Comparison of ENCODE assay signal across 10 mouse cellular contexts in genomic region chr7:133059150-133059509, GRCm38 (mm10).
DNase-seq lines count a peak whose midpoint lies in the region; ATAC-seq and TF ChIP-seq lines count a peak whose summit lies in the region.
"Had no signal": no experiment of that assay in that cellular context is flagged by ENCODE, and none has a peak within 500 bp of the region (broad histone marks: within the 10 kb centered on the region; RNA-seq: fewer than 3 reads in every experiment).

No protein-coding gene starts in this region.

- TF ChIP-seq EP300 in heart, adult 2 months (IDR thresholded peaks at IDR 0.05; ENCODE audit: insufficient read depth, low read depth, low read length): no peak
- TF ChIP-seq EP300 in stomach, postnatal 0 days (optimal IDR thresholded peaks at IDR 0.05): no peak

- H3K9ac ChIP-seq in heart, adult 2 months (ENCODE audit: low read depth, low read length): no peak overlapping the region
- no peak overlapping the region for H3K9ac ChIP-seq in midbrain, embryonic 11.5 days (ENCODE audit: low read length)
- H3K9ac ChIP-seq in stomach, postnatal 0 days (ENCODE audit: low read length): no peak overlapping the region
- H3K9ac ChIP-seq: embryonic facial prominence, embryonic 13.5 days; liver, embryonic 13.5 days had no signal

- H3K4me1 ChIP-seq in heart, adult 2 months (ENCODE audit: control insufficient read depth, insufficient read depth, low read length): peaks cover 19% of the 10 kb centered on the region
- peaks cover 36% of the 10 kb centered on the region for H3K4me1 ChIP-seq in midbrain, embryonic 10.5 days
- peaks cover 3% of the 10 kb centered on the region for H3K4me1 ChIP-seq in midbrain, embryonic 11.5 days (ENCODE audit: control insufficient read depth, insufficient read depth, low read length)
- H3K4me1 ChIP-seq in stomach, postnatal 0 days (replicated peaks; ENCODE audit: control insufficient read depth, insufficient read depth): peaks cover 3% of the 10 kb centered on the region; the same call in 1 of the 2 replicates
- H3K4me1 ChIP-seq: liver, embryonic 13.5 days had no signal

- no peak for DNase-seq in heart, adult 2 months
- no peak for DNase-seq in heart, postnatal 10 days
- no peak for DNase-seq in midbrain, embryonic 10.5 days (ENCODE audit: low spot score)
- DNase-seq in midbrain, embryonic 11.5 days (ENCODE audit: low spot score, missing footprints): no peak
- DNase-seq in gastrocnemius, postnatal 25 days: peak; percentile 73
- no peak for DNase-seq in stomach, postnatal 0 days (ENCODE audit: low spot score)
- no peak for DNase-seq in yolk sac, embryonic 10.5 days (ENCODE audit: low spot score)
- DNase-seq: liver, embryonic 13.5 days; right cerebral cortex, postnatal 4 days had no signal

- no peak for ATAC-seq in midbrain, embryonic 11.5 days (ENCODE audit: low FRiP score)
- ATAC-seq in stomach, postnatal 0 days (ENCODE audit: low FRiP score, low TSS enrichment): no peak

- 25% methylated on average over 6 of the region's 6 CpGs for WGBS in heart, adult 2 months
- WGBS in midbrain, embryonic 10.5 days: 89% methylated on average over 6 of the region's 6 CpGs
- 82% methylated on average over 6 of the region's 6 CpGs for WGBS in midbrain, embryonic 11.5 days
- 49% methylated on average over 6 of the region's 6 CpGs for WGBS in stomach, postnatal 0 days

- no peak overlapping the region for H3K4me2 ChIP-seq in midbrain, embryonic 11.5 days
- no peak overlapping the region for H3K4me2 ChIP-seq in stomach, postnatal 0 days (replicated peaks; ENCODE audit: low read depth)
- H3K4me2 ChIP-seq: embryonic facial prominence, embryonic 13.5 days; liver, embryonic 13.5 days had no signal

- H3K36me3 ChIP-seq in heart, adult 2 months (ENCODE audit: control insufficient read depth, insufficient read depth, low read length): no peaks in the 10 kb centered on the region
- H3K36me3 ChIP-seq in midbrain, embryonic 10.5 days: peaks cover 67% of the 10 kb centered on the region
- no peaks in the 10 kb centered on the region for H3K36me3 ChIP-seq in midbrain, embryonic 11.5 days (ENCODE audit: control insufficient read depth, insufficient read depth, low read length)
- H3K36me3 ChIP-seq in stomach, postnatal 0 days (ENCODE audit: control insufficient read depth, insufficient read depth, low read length): 0 out of 2 replicates have a peak, but pooled peaks cover 3% of the 10 kb centered on the region
- H3K36me3 ChIP-seq: liver, embryonic 13.5 days had no signal

- no peaks in the 10 kb centered on the region for H3K9me3 ChIP-seq in midbrain, embryonic 10.5 days (replicated peaks)
- H3K9me3 ChIP-seq in midbrain, embryonic 11.5 days (ENCODE audit: control insufficient read depth, low read length): no peaks in the 10 kb centered on the region
- no peaks in the 10 kb centered on the region for H3K9me3 ChIP-seq in stomach, postnatal 0 days (ENCODE audit: control insufficient read depth, low read length)
- H3K9me3 ChIP-seq: embryonic facial prominence, embryonic 13.5 days; liver, embryonic 13.5 days had no signal

- no peaks in the 10 kb centered on the region for H3K27me3 ChIP-seq in heart, adult 2 months (ENCODE audit: control insufficient read depth, insufficient read depth, low read length)
- H3K27me3 ChIP-seq in midbrain, embryonic 10.5 days (ENCODE audit: low read depth, poor library complexity, severe bottlenecking): no peaks in the 10 kb centered on the region
- no peaks in the 10 kb centered on the region for H3K27me3 ChIP-seq in midbrain, embryonic 11.5 days (ENCODE audit: control insufficient read depth, insufficient read depth, low read length)
- H3K27me3 ChIP-seq in stomach, postnatal 0 days (ENCODE audit: control insufficient read depth, insufficient read depth, low read length): no peaks in the 10 kb centered on the region
- H3K27me3 ChIP-seq: embryonic facial prominence, embryonic 13.5 days; liver, embryonic 13.5 days had no signal

- peak overlapping the region; percentile 72 for H3K27ac ChIP-seq in heart, adult 2 months
- peak overlapping the region; percentile 1; the same call in 1 of the 2 replicates for H3K27ac ChIP-seq in midbrain, embryonic 10.5 days (replicated peaks)
- H3K27ac ChIP-seq in midbrain, embryonic 11.5 days (ENCODE audit: low read depth, low read length): no peak overlapping the region
- H3K27ac ChIP-seq in stomach, postnatal 0 days (replicated peaks): peak overlapping the region; percentile 13; the same call in 1 of the 2 replicates
- H3K27ac ChIP-seq: embryonic facial prominence, embryonic 13.5 days; liver, embryonic 13.5 days had no signal

- TF ChIP-seq CTCF in heart, adult 2 months (IDR thresholded peaks at IDR 0.05): no peak
- TF ChIP-seq CTCF in stomach, postnatal 0 days (IDR thresholded peaks at IDR 0.05; ENCODE audit: low read depth): no peak

- H3K79me2 ChIP-seq in heart, adult 2 months (replicated peaks; ENCODE audit: control insufficient read depth, insufficient read depth, low read length): peaks cover 2% of the 10 kb centered on the region; the same call in 1 of the 2 replicates

- no peak overlapping the region for H3K4me3 ChIP-seq in heart, adult 2 months
- H3K4me3 ChIP-seq in midbrain, embryonic 10.5 days: no peak overlapping the region
- no peak overlapping the region for H3K4me3 ChIP-seq in midbrain, embryonic 11.5 days (ENCODE audit: low read depth, low read length)
- no peak overlapping the region for H3K4me3 ChIP-seq in stomach, postnatal 0 days (ENCODE audit: low read depth, low read length)
- H3K4me3 ChIP-seq: embryonic facial prominence, embryonic 13.5 days; liver, embryonic 13.5 days had no signal

- intact Hi-C loops in heart, adult 2 months (cut with DNase I): no loop called here
- intact Hi-C loops in heart, postnatal 10 days (cut with DNase I): no loop called here

- no peak for TF ChIP-seq POLR2A in heart, adult 2 months (IDR thresholded peaks at IDR 0.05; ENCODE audit: insufficient read depth, low read depth, low read length)
